Mouse (Mus musculus) left cerebral cortex, adult 2 months (tissue): ENCODE data around the gene AC134908.4. TPM values are rescaled to one million over a fixed set of nuclear protein-coding genes. Genes with fewer than 3 reads are reported as not detected.
A peak's percentile ranks its signal among the peaks of the same experiment; 100 is the strongest.

Experiments used
- DNase-seq, 2 experiments: peaks; one replicate each; pipeline ENCODE4 v3.0.0; 2021 to 2022; ENCODE audit warnings: low spot score in 2 of 2, mixed read lengths in 1 of 2; ENCODE audit errors: extremely low spot score in 1 of 2
- H3K27ac ChIP-seq: fragments of 200-600 bp; 2 replicates; pipeline ENCODE4 v1.8.1; 2022
- H3K4me3 ChIP-seq: fragments of 200-600 bp; 2 replicates; pipeline ENCODE4 v1.8.1; 2022
- CTCF ChIP-seq: fragments of 200-600 bp; IDR thresholded peaks from 2 replicates; pipeline ENCODE4 v1.8.1; 2022; ENCODE audit warnings: antibody characterized with exemption, mild to moderate bottlenecking, moderate library complexity
- intact Hi-C: fragments of 180-260 bp; cut with DNase I; formaldehyde crosslinking; loops from one replicate; pipeline ENCODE4 v1.15.1; 2025
- long read RNA-seq, 2 experiments: library from polyadenylated mRNA; stranded (forward); transcript quantifications; one replicate each; pipeline ENCODE4 v2.0.0; 2021; ENCODE audit warnings: borderline mapping rate in 2 of 2
- total RNA-seq, 2 experiments: library from RNA; stranded (reverse); gene quantifications; 2 replicates each; pipeline ENCODE4 v1.2.3; 2021

The AC134908.4 gene
- 1 to 10 TPM in 1 of 2 experiments, not detected in 1; 1.4 TPM for total RNA-seq
- long read RNA-seq, experiment 1, partial matches to known transcripts: 0 of 7 reads
- long read RNA-seq, experiment 1, other reads (novel, unspliced or antisense): 6 of 7 reads
- long read RNA-seq, experiment 2, partial matches to known transcripts: 0 of 3 reads
- long read RNA-seq, experiment 2, other reads (novel, unspliced or antisense): 3 of 3 reads

GRCm38 (mm10) chr17:25795609-25796092 lies at the start of gene AC134908.4:
Gene AC134908.4 (minus strand): TSS chr17:25795659.
- intact Hi-C loops: no loop called here
- TF ChIP-seq CTCF: no peak
- peak in 1 of 2 experiments; percentile 70 for DNase-seq
- Histone ChIP-seq H3K27ac (peak within 1 kb of the TSS; percentile 78), H3K4me3 (peak within 1 kb of the TSS; percentile 53)

GRCm38 (mm10) chr17:25844396-25844901 lies 49.0 kb upstream of the AC134908.4 start, which contains the start of gene Rhot2:
Gene Rhot2 (minus strand): TSS chr17:25844851.
- intact Hi-C loops: no loop called here
- Histone ChIP-seq H3K4me3 (peak within 1 kb of the TSS; percentile 85), H3K27ac (peak within 1 kb of the TSS; percentile 92)
- peak; percentile 52 for TF ChIP-seq CTCF
- peak; percentile 93 to 94 for DNase-seq

DNA sequence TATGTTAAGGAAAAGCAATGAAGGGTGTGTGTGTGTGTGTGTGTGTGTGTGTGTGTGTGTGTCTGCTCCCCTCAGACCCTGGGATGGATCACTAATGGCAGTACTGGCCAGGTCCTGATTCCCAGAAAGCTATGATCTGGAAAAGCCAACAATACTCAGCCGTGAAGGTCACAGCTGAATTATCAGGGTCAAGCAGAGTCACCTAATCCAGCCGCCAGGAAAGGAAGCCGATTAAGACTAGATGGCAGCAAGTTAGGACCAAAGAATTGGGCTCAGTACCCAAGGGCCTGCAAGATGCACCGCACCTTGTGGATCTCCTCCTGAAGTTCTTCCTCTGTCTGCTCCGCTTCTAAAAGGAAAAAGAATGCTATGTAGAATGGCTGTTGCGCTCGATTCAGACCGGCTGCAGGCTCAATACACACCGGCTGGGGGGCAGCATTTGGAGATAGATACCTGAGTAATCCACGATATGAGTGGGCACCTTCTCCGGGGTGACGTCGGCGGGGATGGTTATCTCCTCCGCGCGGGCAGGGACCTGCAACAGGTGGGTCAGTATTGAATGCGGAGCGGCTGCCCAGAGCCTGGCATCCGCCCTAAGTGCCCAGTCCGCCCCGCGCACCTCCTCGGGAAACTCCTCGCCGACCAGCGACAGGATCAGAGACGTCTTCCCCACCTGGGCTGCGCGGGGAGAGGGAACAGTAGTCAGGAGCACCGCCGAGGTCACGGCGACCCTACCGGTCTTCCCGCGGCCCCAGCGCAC lies 48.4 kb upstream of the AC134908.4 start:
- intact Hi-C loops: no loop called here
- DNase-seq: peak in 1 of 2 experiments; percentile 39
- no peak; the same call in 1 of the 2 replicates for TF ChIP-seq CTCF
- peak overlapping the region; percentile 92 for H3K27ac ChIP-seq
- peak overlapping the region; percentile 85 for H3K4me3 ChIP-seq

GRCm38 (mm10) chr17:25843122-25843521 lies 47.7 kb upstream of the AC134908.4 start:
- Histone ChIP-seq H3K4me3 (peak overlapping the region; percentile 85), H3K27ac (no peak overlapping the region)
- intact Hi-C loops: no loop called here
- no peak for TF ChIP-seq CTCF
- no peak for DNase-seq

DNA sequence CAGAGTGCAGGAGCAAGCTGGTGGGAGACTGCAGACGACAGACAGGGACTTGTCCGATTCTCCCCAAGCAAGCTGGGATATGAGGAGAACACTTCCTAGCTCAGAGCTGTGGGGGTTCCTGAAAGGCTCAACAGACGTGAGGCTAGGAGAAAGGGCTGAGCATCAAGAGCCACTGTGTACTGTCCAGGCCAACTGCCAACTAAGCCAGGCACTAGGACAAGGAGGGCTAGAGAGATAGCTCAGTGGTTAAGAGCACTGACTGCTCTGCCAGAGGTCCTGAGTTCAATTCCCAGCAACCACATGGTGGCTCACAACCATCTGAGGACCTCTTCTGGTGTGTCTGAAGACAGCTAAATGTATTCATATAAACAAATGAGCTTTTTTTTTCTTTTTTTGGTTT lies 47.0 kb upstream of the AC134908.4 start:
- Histone ChIP-seq H3K27ac (no peak overlapping the region), H3K4me3 (no peak overlapping the region)
- DNase-seq: no peak
- TF ChIP-seq CTCF: no peak
- intact Hi-C loops: no loop called here

DNA sequence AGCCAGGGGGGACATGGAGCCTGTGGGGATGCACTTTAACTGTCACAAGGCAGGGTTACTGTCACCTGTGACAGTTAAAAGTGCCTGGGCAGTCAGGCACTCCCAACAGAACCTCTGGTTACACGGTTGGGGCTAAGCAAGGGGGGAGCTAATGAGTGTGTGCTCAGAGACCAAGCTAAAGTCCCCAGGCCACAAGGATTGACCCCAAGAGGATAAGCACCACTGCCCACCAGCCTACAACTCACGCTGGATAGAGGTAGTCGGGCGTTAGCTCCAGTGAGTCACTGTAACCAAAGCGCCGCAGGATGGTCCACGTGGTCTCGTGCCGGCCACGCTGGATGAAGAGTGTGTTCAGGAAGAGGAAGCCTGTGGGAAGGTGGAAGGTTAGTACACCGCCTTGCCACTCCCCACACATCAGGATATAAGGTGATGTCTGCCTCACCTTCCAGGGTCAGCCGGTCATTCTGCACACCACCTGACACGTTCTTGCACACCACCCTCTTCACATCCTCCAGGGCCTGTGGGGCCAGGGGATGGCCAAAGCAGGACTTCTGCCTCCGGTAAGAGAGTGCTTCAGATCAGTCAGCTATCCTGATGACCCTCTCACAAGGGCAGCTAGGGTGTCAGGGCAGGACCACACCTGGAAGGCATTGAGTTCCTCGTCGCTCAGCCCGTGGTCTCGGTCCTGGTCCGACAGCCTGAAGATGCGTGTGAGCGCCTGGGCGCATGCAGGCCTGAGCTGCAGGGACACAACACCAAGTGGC lies 45.8 kb upstream of the AC134908.4 start, which contains the start of gene Gm20683:
Gene Gm20683, minus strand, starts transcription at position 647 of the 764 bp plus-strand sequence.
- no peak for TF ChIP-seq CTCF
- Histone ChIP-seq H3K4me3 (no peak within 1 kb of the TSS), H3K27ac (no peak within 1 kb of the TSS)
- intact Hi-C loops: no loop called here
- no peak for DNase-seq

GRCm38 (mm10) chr17:25840519-25840918 lies 45.1 kb upstream of the AC134908.4 start:
- Histone ChIP-seq H3K4me3 (no peak overlapping the region), H3K27ac (no peak overlapping the region)
- intact Hi-C loops: no loop called here
- TF ChIP-seq CTCF: no peak
- no peak for DNase-seq

DNA sequence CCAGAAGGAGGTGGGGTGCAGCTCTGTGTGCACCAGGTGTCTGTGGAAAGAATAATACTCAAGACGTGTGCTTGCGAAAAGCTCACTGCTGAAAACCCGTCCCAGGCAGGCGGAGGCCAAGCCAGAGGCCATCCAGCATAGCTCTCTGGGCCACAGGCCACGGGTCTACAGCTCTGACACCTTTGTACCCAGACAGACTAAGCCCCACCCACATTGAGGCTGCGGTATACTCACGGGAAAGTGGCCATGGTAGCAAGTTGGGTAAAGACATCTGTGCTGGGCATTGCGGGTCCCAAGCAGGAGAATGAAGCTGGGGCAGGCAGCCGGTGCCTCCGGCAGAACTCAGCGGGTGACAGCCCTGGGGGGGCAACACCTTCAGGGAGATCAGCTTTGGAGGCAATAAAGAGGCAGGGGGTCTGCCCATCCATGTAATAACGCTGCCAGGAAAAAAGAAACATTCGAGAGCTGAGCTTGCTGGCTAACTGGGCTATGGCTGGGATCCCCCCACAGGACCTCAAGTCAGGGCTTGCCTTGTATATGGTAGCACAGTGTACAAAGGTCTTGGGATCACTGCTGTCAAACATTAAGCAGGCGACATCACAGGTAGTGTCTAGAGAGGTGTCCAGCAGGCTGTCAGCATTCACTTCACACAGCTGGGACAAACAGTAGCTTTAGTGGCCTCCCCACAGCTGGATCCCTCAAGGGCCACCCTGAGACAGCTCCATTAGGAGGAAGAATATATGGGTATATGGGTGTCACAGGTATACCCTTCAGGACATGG lies 44.2 kb upstream of the AC134908.4 start:
- Histone ChIP-seq H3K27ac (no peak overlapping the region), H3K4me3 (no peak overlapping the region)
- no peak for TF ChIP-seq CTCF
- DNase-seq: no peak
- intact Hi-C loops: no loop called here

DNA sequence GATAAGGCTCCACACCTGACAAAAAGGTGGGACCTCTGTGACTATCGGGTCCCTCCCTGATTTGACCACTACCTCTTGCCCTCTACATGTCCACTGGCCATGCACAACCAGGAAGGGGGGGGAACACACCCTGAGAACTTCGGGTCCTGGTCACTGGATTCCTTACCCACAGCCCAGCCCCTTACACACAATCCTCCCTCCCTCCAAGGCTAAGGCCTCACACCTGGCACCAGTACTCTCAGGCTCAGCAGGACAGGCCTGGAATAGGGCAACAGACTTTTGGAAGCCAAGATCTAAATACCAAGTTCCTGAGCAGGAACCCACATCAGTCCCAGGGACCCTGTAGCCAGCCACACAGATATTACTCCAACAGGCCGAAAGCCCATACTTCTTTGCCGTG lies 43.4 kb upstream of the AC134908.4 start:
- intact Hi-C loops: no loop called here
- no peak for DNase-seq
- H3K4me3 ChIP-seq: no peak overlapping the region
- H3K27ac ChIP-seq: no peak overlapping the region
- no peak for TF ChIP-seq CTCF

DNA sequence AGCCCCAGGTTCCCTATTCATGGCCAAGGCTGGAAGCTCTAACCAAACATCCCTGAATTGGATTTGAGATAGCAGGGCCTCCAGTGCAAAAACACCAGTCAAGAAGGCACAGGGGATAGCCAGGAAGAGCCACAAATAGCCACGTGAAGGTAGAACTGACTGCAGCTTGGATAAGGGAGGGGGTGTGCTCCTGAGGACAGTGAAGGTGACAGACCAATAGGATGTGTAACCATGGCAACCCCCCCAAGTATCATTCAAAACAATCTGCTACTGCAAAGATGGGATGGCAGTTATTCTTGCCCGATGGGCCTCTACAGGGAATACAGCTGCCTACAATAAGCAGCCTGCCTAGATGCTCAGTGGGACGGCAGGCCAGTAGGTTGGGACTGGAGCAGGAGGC lies 42.1 kb upstream of the AC134908.4 start:
- DNase-seq: no peak
- intact Hi-C loops: no loop called here
- Histone ChIP-seq H3K27ac (peak overlapping the region; percentile 96), H3K4me3 (no peak overlapping the region)
- no peak for TF ChIP-seq CTCF

GRCm38 (mm10) chr17:25837076-25837410 lies 41.6 kb upstream of the AC134908.4 start, which contains the start of gene Rhbdl1:
Gene Rhbdl1 (minus strand): TSS chr17:25837295.
- H3K4me3 ChIP-seq: peak within 1 kb of the TSS; percentile 66
- DNase-seq: peak; percentile 83 to 85
- no peak for TF ChIP-seq CTCF
- intact Hi-C loops: no loop called here
- peak within 1 kb of the TSS; percentile 96 for H3K27ac ChIP-seq
